Mouse (Mus musculus): ENCODE results near the gene Gas1. TPM values are rescaled to one million over a fixed set of nuclear protein-coding genes. Genes with fewer than 3 reads are reported as not detected.

Gas1 gene
- polyA plus RNA-seq, 1 experiment from 2014 or later = 209 TPM

- Histone ChIP-seq H3K27me3 (no peaks in the 10 kb centered on the region), H3K4me2 (peak overlapping the region; percentile 63), H3K4me1 (peaks cover 30% of the 10 kb centered on the region), H3K9me3 (no peaks in the 10 kb centered on the region), H3K36me3 (peaks cover 13% of the 10 kb centered on the region), H3K4me3 (peak overlapping the region; percentile 99), H3K27ac (peak overlapping the region; percentile 100), H3K9ac (peak overlapping the region; percentile 99)
- WGBS = 2% methylated on average over 3 of the region's 3 CpGs
- no peak for ATAC-seq (ENCODE audit: insufficient number of reproducible peaks, insufficient read depth, low FRiP score, low TSS enrichment, low read depth)
These were observed 4.0 kb downstream of the Gas1 start for GRCm38 (mm10) chr13:60173186-60173585.

GRCm38 (mm10) chr13:60172366-60173017 lies 4.7 kb downstream of the Gas1 start:
- WGBS = 11% methylated on average over 7 of the region's 7 CpGs
- ATAC-seq (ENCODE audit: insufficient number of reproducible peaks, insufficient read depth, low FRiP score, low TSS enrichment, low read depth) = no peak
- Histone ChIP-seq H3K4me2 (peak overlapping the region; percentile 63), H3K36me3 (peaks cover 13% of the 10 kb centered on the region), H3K4me3 (peak overlapping the region; percentile 99; the same call in 1 of the 2 replicates), H3K9me3 (no peaks in the 10 kb centered on the region), H3K27me3 (no peaks in the 10 kb centered on the region), H3K4me1 (peaks cover 30% of the 10 kb centered on the region), H3K27ac (peak overlapping the region; percentile 100), H3K9ac (peak overlapping the region; percentile 36; the same call in 1 of the 2 replicates)

GRCm38 (mm10) chr13:60171781-60172180 lies 5.4 kb downstream of the Gas1 start:
- H3K9ac ChIP-seq = no peak overlapping the region
- H3K9me3 ChIP-seq = no peaks in the 10 kb centered on the region
- H3K36me3 ChIP-seq = peaks cover 13% of the 10 kb centered on the region
- peaks cover 30% of the 10 kb centered on the region for H3K4me1 ChIP-seq
- 80% methylated on average over 8 of the region's 8 CpGs for WGBS
- no peak overlapping the region; the same call in 1 of the 2 replicates for H3K27ac ChIP-seq
- H3K4me3 ChIP-seq = no peak overlapping the region
- no peak overlapping the region for H3K4me2 ChIP-seq
- ATAC-seq (ENCODE audit: insufficient number of reproducible peaks, insufficient read depth, low FRiP score, low TSS enrichment, low read depth) = no peak
- H3K27me3 ChIP-seq = no peaks in the 10 kb centered on the region

- Histone ChIP-seq H3K4me3 (no peak overlapping the region), H3K27ac (no peak overlapping the region), H3K4me2 (no peak overlapping the region), H3K27me3 (no peaks in the 10 kb centered on the region), H3K9me3 (no peaks in the 10 kb centered on the region), H3K36me3 (peaks cover 12% of the 10 kb centered on the region), H3K4me1 (peaks cover 30% of the 10 kb centered on the region), H3K9ac (no peak overlapping the region)
- ATAC-seq (ENCODE audit: insufficient number of reproducible peaks, insufficient read depth, low FRiP score, low TSS enrichment, low read depth) = no peak
- 64% methylated on average over 21 of the region's 21 CpGs for WGBS
These were observed 6.1 kb downstream of the Gas1 start for GRCm38 (mm10) chr13:60170898-60171715.

GRCm38 (mm10) chr13:60169026-60169425 lies 8.1 kb downstream of the Gas1 start:
- 95% methylated on average over 2 of the region's 2 CpGs for WGBS
- Histone ChIP-seq H3K4me3 (no peak overlapping the region), H3K4me2 (no peak overlapping the region), H3K9me3 (no peaks in the 10 kb centered on the region), H3K27me3 (no peaks in the 10 kb centered on the region), H3K27ac (no peak overlapping the region), H3K9ac (no peak overlapping the region), H3K4me1 (peaks cover 30% of the 10 kb centered on the region), H3K36me3 (no peaks in the 10 kb centered on the region)
- no peak for ATAC-seq (ENCODE audit: insufficient number of reproducible peaks, insufficient read depth, low FRiP score, low TSS enrichment, low read depth)

GRCm38 (mm10) chr13:60156294-60157126 lies 20.7 kb downstream of the Gas1 start:
- peak overlapping the region; percentile 48 for H3K4me2 ChIP-seq
- H3K27ac ChIP-seq = peak overlapping the region; percentile 81
- no peaks in the 10 kb centered on the region for H3K36me3 ChIP-seq
- no peaks in the 10 kb centered on the region for H3K27me3 ChIP-seq
- H3K4me1 ChIP-seq = peaks cover 19% of the 10 kb centered on the region
- no peak for ATAC-seq (ENCODE audit: insufficient number of reproducible peaks, insufficient read depth, low FRiP score, low TSS enrichment, low read depth)
- H3K9me3 ChIP-seq = peaks cover 12% of the 10 kb centered on the region
- H3K4me3 ChIP-seq = no peak overlapping the region; the same call in 1 of the 2 replicates
- WGBS = 7% methylated on average over 19 of the region's 19 CpGs
- H3K9ac ChIP-seq = peak overlapping the region; percentile 54; the same call in 1 of the 2 replicates

- Histone ChIP-seq H3K4me2 (no peak overlapping the region), H3K27me3 (no peaks in the 10 kb centered on the region), H3K9me3 (peaks cover 13% of the 10 kb centered on the region), H3K4me1 (peaks cover 19% of the 10 kb centered on the region), H3K36me3 (no peaks in the 10 kb centered on the region), H3K4me3 (no peak overlapping the region), H3K27ac (no peak overlapping the region), H3K9ac (no peak overlapping the region)
- 93% methylated on average over 3 of the region's 3 CpGs for WGBS
- ATAC-seq (ENCODE audit: insufficient number of reproducible peaks, insufficient read depth, low FRiP score, low TSS enrichment, low read depth) = no peak
These were observed 23.0 kb downstream of the Gas1 start for GRCm38 (mm10) chr13:60154170-60154569.

- H3K9me3 ChIP-seq = peaks cover 7% of the 10 kb centered on the region
- 0 out of 2 replicates have a peak overlapping the region, but pooled peaks have one; percentile 70 for H3K9ac ChIP-seq
- H3K4me1 ChIP-seq = peaks cover 27% of the 10 kb centered on the region
- peak overlapping the region; percentile 58; the same call in 1 of the 2 replicates for H3K4me2 ChIP-seq
- 42% methylated on average over 3 of the region's 3 CpGs for WGBS
- H3K4me3 ChIP-seq = no peak overlapping the region
- 0 out of 2 replicates have a peak, but pooled peaks have one; percentile 53 for ATAC-seq (ENCODE audit: insufficient number of reproducible peaks, insufficient read depth, low FRiP score, low TSS enrichment, low read depth)
- peak overlapping the region; percentile 92 for H3K27ac ChIP-seq
- H3K27me3 ChIP-seq = no peaks in the 10 kb centered on the region
- H3K36me3 ChIP-seq = no peaks in the 10 kb centered on the region
These were observed 28.9 kb downstream of the Gas1 start for GRCm38 (mm10) chr13:60148235-60148634.

GRCm38 (mm10) chr13:60147857-60148181 lies 29.3 kb downstream of the Gas1 start:
- peak overlapping the region; percentile 70; the same call in 1 of the 2 replicates for H3K9ac ChIP-seq
- peak overlapping the region; percentile 58 for H3K4me2 ChIP-seq
- no peaks in the 10 kb centered on the region for H3K36me3 ChIP-seq
- H3K4me3 ChIP-seq = peak overlapping the region; percentile 30
- H3K27me3 ChIP-seq = no peaks in the 10 kb centered on the region
- WGBS = 57% methylated on average over 2 of the region's 2 CpGs
- H3K4me1 ChIP-seq = peaks cover 27% of the 10 kb centered on the region
- peak overlapping the region; percentile 92 for H3K27ac ChIP-seq
- peaks cover 4% of the 10 kb centered on the region; the same call in 1 of the 2 replicates for H3K9me3 ChIP-seq
- peak; percentile 48; the same call in 1 of the 2 replicates for ATAC-seq (ENCODE audit: insufficient number of reproducible peaks, insufficient read depth, low FRiP score, low TSS enrichment, low read depth)

- H3K9ac ChIP-seq = peak overlapping the region; percentile 70
- 1% methylated on average over 21 of the region's 21 CpGs for WGBS
- H3K27me3 ChIP-seq = no peaks in the 10 kb centered on the region
- peak; percentile 49 for ATAC-seq (ENCODE audit: insufficient number of reproducible peaks, insufficient read depth, low FRiP score, low TSS enrichment, low read depth)
- peak overlapping the region; percentile 92 for H3K27ac ChIP-seq
- H3K4me1 ChIP-seq = peaks cover 27% of the 10 kb centered on the region
- H3K36me3 ChIP-seq = no peaks in the 10 kb centered on the region
- H3K4me3 ChIP-seq = peak overlapping the region; percentile 30
- H3K4me2 ChIP-seq = peak overlapping the region; percentile 58
- peaks cover 4% of the 10 kb centered on the region; the same call in 1 of the 2 replicates for H3K9me3 ChIP-seq
These were observed 29.9 kb downstream of the Gas1 start for GRCm38 (mm10) chr13:60146994-60147856.

All from embryonic facial prominence, embryonic 13.5 days (tissue).